Mouse (Mus musculus) lung, postnatal 10 days (tissue): Measurements from ENCODE around the gene Manbal.
"Not testable (repeated sequence)": the region's sequence is repeated elsewhere in the genome, so short reads cannot be mapped to it uniquely, and the experiment has no call there.

ENCODE experiments used
- DNase-seq: peaks from one replicate; pipeline ENCODE4 v3.0.0; 2021

The Manbal gene

DNA sequence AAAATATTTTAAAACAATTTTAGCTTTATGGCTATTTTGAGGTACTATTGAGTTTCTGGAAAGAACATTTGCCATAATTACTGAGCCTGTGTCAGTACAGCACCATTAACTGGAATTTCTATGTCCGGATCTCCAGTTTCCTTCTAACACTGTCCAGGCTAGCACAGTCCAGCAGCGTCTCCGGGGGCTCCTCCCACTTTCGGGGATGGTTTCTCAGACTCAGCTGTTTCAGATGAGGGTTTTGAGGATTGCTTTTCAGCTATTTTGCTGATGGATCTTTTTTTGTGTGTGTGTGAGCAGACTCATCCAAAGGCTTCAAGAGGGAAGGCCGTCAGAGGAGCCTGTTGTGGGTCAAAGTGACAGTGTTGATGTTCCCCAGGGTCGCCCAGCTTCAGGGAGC lies 4.3 kb downstream of the Manbal start:
- DNase-seq, result peak; percentile 71

DNA sequence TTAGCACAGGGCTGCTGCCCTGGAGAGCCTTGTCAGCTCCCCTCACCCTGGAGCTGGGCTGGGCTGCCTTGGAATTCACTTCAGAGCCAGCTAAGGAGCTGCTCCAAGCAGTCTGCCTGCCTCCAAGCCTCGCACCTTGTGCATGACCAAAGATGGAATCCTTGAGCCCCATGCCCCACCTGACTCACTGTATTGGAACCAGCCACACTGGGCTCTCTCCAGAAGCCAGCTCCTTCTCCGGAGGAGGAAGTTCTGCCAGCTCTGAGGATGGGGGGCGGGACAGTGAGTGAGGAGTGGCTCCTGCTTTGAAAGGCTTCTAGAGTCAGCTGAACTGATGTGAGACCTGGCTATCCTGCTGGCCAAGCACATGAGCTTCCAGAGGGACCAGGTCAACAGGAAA lies 6.3 kb downstream of the Manbal start:
- DNase-seq, result peak; percentile 75

DNA sequence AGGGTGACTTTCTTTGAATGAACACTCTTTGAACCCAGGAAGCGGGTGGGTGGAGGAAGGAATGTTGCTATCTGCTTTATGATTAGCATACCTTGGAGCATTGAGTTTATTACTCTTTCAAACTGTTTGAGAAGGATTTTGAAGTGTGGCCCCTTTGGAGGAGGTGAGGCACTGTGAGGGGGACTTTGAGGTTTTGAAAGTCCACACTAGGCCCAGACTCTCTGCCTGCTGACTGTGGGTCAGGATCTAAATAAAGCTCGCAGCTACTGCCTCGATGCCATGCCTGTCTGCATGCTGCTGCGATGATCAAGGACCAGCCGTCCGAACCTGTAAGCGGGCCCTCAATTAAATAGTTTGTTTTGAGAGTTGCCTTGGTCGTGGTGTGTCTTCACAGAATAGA lies 7.7 kb downstream of the Manbal start:
- DNase-seq, result no peak

DNA sequence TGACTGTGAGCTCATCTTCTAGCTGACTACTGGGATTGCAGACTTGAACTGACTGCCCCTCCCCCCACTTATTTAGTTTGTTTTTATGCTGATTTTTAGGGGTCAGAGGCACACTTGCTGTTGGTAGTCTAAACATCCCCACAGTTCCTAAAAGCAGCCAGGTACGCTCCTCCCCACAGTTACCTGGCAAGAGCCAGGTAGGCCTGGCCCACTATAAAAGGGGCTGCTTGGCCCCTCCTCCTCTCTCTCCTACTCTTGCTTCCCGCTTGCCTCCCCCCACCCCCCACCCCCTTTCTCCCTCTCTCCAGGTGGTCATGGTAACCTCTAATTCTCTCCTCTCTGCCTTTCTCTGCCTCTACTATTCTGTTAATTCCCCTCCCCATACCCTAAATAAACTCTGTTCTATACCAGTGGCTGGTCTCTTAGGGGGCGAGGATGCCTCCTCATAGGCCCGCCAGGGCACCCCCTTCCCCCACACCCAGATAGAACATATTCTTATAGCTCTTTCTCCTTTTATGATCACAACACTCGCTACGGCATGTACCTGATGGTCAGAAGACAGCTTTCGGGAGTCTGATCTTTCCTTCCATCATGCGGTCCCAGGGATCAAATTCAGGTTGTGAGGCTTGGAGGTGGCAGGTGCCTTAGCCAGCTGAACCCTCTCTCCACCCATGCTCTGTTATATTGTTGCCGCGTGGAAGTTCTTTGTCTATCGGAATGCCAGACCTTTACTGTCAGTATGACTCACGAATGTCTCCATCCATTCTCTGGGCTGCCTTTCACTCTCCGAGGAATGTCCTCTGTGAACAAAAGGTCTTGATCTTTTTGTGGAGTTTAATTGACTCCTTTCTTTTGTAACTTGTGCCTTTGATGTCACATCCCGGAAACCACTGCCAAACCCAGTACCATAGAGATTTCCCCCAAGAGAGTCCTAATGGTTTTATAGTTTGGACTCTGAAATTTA lies 8.7 kb downstream of the Manbal start:
- no peak for DNase-seq

DNA sequence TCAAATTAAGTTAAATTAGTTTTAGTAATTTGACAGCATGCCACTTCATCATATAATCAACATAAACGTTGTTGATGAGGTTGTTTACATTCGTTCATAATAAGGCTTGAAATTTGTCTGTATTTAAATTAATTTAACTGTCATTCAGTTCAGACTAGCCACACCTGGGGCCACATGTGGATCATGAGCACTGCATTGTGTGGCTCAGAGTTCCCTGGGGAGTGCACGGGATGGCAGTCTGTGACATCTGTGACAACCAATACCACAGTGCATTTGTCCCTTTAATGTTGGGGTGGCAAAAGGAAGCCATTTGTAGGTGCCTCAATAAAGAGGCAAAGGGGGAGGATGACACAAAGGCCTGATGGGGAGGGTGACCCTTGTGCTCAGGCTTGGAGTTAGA lies 9.6 kb downstream of the Manbal start:
- DNase-seq, result no peak

DNA sequence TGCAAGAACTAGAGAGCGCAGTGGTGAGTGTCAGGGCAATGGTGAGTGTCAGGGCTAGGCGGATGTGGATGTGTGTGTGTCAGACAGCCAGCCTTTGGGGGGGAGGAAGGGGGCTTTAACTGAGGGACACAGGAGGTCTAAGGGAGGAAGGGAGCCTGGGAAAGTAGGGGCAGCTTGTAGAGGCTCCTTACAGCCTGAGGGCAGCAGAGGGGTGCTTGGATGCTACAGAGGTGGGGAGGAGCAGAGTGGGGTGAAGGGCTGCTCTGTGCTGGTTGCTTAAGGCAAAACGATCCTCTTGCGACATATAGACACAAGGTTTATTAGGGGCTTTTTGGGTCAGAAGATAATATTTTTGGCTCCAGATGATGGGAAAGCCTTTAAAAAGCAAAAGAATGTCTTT lies 17.4 kb downstream of the Manbal start:
- no peak for DNase-seq

DNA sequence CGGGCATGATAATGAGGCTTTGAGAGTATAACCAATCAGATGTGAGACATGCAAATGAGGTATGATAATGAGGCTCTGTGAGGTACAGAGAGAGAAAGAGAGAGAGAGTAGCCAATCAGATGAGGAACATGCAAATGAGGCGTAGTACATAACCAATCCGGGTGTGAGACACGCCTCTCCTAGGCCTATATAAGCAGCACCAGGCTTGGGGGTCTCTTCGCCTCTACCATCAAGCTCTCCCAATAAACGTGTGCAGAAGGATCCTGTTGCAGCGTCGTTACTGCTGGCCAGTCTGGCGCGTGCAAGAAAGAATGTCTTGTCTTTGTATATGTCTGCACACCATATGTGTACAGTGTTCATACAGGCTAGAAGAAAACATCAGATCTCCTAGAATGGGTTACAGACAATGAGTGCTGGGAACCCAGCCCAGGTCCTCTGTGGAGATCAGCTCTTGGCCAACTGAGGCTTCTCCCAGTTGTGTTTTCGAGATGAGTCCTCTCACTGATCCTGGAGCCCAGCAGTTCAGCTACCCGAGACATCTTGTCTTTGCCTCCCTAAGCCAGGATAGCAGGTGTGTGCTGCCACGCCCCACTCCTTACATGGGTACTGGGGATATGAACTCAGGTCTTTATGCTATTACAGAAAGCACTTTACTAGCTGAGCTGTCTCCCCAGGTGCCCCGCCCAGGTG lies 21.7 kb downstream of the Manbal start:
- DNase-seq, result not testable (repeated sequence)

DNA sequence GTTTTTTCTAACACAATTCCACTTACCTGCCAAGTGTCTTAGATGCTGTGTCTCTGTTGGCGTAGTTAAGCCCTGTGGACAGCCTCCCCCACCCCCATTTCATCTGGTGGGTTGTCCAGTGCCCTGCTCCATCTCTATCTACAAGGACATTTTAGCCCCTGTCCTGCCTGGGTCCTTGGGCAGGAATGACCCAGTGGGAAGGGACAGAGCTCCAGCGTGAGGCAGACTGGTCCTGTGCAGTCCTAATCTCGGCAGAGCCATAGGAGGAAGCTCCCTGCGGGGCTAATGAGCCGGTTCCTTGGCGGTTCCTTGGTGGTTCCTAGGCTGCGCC lies 22.2 kb downstream of the Manbal start:
- no peak for DNase-seq

DNA sequence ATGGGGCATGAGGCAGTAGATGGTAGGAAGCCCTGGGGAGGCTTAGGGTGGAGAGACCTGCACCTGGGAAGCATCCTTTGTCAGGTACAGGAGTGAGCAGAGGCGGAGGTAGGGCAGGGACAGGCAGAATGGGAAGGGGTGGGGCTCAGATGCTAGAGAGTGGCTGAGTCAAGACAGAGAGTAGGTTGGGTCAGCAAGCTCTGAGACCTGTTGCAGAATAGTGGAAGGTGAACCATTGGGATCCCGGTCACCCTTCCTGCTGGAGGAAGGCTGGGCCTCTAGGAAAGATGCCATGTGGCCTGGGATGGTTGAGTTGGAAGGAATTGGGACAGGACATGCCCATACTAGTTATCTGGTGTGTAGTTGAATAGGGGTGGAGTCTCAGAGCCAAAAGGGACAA lies 24.9 kb downstream of the Manbal start:
- no peak for DNase-seq

DNA sequence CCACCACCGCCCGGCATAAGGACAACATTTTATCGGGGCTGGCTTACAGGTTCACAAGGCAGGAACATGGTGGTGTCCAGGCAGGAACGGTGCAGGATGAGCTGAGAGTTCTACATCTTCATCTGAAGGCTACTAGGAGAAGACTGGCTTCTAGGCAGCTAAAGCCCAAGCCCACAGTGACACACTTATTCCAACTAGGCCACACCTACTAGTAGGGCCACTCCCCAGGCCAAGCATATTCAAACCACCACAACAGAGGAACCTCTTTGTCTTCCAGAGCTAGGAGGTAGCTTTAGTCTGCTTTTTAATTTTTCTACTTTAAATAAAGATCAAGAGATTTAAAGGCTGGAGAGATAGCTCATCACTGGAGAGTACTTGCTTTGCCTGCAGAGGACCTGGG lies 26.2 kb downstream of the Manbal start:
- DNase-seq, result no peak

DNA sequence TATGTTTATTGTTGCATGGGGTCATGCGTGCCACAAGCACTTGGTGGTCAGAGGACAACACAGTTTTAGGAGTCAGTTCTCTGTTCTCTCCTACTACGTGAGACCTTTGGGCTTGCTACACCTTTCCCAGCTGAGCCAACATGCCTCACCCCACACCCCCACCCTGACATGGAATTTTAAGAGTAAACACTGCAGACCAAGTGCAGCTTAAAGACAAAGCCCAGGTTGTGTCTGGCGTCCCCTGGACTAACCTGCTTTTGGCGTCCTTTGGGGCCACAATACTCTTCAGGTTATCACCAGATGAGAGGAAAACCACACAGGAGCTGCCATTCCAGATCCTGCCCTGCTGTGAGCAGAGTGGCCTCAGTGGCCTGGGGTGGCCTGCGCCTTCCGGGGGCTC lies 27.5 kb downstream of the Manbal start:
- peak; percentile 64 for DNase-seq

DNA sequence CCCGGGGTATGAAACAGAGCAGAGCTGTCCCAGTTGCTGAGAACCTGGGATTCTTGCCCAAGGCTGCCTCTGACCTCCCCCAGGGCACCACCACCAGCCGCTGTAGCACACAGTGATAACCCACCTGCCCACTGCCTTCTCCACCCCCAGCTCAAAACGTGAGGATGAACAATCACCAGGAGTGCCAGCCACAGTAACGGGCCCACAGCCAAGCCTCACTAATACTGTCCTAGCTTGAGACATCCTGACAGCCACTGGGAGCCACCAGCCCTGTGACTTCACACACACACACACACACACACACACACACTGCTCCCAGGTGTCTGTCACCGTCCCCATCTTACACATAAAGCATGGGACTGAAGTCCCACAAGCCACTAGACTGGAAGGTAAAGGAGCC lies 28.0 kb downstream of the Manbal start:
- DNase-seq, result no peak

DNA sequence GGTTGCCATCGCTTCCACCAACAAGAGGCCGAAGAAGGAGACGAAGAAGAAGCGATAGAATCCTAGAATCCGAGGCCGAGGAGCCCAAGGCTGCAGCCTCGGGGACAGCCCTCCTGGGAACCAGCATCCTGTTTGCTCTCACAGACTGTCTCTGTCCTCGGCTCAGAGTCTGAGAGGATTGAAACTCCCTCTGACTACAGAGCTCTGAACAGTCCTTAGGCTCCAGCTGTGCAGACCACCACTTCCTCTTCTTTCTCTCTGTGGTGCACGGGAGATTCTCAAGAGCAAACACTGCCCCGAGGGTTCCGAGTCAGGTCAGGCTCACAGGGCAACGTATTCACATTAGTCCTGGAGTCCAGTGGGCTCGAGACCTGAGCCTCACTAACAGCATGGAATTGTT lies 28.6 kb downstream of the Manbal start:
- no peak for DNase-seq

DNA sequence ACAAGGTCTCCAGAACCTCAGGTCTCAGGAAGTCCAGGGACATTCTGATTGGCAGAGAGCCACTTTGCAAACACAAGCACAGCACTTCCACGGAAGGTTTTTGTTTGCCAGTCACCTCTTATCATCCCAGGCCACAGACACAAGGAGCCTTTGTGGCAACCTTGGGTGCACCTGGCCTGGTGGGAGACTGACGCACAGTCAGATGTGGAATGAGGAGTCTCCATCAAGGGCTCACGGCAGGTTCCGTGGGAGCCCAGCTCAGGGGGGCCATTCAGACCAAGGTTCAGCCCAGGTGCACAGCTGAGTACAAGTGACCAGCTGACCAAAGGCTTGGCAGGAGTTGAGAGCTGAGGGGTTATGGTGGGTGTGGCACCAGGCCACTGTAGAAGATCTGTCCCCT lies 30.0 kb downstream of the Manbal start:
- no peak for DNase-seq

DNA sequence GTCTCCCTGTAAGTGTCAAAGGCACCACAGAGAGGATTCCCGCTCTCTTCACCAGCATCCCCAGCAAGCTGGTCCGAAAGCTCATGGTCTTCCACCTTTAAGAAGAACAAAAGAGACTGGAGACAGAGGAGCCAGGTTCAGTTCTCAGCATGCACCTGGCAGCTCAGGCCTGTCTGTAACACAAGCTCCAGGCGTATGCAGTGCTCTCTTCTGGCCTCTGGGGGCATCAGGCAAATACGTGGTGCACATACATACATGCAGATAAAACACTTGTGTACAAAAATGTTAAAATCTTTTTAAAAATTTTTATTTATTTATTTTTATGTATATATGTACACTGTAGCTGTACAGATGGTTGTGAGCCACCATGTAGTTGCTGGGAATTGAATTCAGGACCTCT lies 31.1 kb downstream of the Manbal start:
- no peak for DNase-seq

DNA sequence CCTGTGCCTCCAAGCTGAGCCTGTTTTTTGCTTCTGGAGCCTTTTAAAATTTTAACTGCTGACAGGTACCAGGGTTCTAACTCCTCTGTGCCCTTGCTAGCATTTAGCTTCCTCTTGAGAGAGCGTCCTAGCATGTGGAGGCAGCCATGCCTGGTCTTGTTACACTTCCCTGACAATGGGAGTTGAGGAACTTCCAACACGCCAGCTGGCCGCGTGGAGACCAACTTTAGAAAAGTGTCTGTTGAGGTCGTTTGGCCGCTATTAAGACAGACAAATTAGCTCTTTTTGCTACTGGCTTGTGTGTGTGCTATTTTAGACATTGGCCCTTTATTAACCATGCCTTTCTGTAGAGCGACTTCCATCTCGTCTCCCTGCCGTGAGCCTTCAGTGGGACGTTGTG lies 32.4 kb downstream of the Manbal start:
- DNase-seq, result peak; percentile 72

DNA sequence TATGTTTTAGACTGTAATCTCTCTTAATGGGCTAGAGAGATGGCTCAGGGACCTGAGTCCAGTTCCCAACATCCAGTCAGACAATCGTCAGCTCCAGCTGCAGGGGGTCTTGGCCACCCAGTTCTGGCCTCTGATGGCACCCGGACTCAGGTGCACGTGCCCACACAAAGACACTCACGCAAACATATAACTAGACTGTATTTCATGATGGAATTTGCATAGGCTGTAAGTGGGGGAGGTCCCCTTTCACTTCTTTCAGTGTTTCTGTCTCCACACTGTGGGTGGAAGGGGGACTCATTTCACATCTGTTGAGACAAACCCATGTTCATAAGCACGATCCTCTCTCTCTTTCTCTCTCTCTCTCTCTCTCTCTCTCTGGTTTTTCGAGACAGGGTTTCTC lies 33.1 kb downstream of the Manbal start:
- no peak for DNase-seq

DNA sequence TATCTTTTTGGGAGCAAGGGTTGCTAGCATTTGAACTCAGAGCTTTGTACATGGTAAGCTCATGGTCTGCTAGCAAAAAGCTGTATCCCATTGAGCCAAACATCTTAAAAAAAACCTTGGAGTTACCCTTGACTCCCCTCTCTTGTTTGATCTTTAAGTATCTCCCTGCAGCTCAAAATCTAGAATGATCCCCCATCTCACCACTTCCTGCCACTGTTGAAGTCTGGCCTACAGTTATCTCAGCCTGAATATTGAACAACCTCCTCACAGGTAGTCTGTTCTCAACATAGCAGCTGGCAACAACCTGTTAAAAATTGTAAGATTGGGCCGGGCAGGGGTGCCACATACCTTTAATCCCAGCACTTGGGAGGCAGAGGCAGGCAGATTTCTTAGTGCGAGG lies 33.9 kb downstream of the Manbal start:
- DNase-seq, result no peak

DNA sequence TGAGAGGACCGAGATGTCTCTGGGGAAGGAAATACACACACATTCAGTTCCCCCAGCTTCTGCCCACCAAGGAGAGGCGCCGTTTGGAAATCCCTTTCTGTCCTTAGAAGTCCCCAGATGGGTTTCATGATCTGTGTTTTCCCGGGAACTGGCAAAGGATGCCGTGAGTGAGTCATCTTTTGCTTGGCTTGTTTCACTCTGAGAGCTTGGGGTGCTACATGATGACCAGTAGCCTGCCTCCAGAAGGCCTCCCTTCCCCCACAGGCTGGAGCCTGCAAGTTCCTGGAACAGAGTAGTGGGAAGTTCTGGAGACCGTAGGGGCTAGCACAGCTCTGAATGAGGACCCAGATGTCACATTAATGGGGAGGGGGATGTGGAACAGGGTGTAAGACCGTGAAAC lies 40.2 kb downstream of the Manbal start:
- DNase-seq, result peak; percentile 94

DNA sequence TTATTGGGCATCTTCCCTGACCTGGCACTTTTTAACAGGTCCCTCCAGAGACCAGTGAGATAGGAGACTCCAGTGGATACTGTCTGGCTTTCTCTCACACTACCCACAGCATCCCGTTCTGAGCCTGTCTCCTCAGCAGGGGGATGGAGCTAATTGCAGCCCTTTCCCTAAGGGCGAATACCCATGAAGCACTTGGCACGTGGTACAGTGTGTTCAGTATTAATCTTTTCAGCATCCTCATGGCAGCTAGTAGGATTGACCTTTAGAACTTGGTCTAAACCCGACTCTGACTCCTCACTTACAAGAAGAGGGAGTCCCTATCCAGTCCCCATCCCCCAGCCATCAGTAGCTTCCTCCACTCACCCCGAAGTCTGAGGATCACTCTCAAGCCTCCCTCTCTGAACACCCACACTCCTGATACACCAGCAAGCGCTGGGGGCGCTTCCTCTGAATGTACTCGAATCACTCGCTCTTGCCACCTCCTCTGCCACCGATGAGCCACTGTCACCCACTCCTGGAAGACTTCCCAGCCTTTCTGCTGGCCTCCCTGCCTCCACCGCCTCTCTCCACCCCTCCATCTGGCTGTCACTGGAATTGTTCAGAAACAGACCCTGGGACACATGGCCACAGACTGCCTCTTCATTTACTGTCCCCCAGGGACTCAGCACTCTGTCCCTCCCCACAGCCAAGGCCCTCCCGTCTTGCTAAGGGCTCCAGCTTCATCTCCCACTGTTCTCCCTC lies 42.6 kb downstream of the Manbal start:
- DNase-seq, result peak; percentile 64

DNA sequence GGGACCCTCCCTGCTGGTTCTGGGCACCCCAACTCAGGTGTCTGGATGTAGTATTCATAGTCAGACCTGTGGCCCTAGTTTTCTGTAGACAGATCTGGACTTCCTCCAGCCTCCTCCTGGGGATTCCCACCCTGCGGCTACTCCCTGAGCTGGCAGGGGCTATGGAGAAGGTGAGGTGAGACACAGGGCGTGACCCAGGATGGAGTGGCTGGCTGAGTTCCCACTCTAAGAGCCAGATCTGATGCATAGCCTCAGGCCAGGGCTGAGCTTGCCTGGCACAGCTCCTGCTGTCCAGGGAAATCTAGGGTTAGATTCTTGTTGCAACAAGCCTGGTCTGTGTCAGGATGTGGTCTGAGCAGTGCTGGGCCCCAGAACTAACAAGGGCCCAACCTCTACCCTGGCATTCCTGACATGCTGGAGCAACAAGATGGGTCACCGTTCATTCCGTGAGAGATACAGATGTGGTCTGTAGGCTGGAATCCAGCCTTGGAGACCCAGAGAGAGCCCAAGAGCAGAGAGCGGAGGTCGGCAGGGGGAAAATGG lies 43.8 kb downstream of the Manbal start:
- DNase-seq, result peak; percentile 47

DNA sequence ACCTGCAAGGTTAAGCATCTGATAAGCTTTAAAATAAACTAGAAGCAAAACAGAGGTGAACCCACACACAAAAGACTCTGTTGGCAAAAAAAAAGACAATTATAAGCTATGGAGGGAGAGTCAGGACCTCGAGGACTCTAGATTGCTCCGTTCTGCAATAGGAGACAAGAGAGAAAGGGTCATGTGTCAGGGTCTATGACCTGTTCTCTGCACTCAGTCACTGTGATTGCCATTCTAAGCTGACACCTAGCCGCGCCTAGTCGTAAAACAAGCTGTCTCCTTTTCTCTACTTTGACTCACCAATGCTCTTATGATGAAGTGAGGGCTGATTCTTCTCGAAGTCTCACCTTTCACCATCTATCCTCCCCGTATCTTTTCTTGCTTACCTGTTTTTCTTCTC lies 45.1 kb downstream of the Manbal start:
- no peak for DNase-seq

DNA sequence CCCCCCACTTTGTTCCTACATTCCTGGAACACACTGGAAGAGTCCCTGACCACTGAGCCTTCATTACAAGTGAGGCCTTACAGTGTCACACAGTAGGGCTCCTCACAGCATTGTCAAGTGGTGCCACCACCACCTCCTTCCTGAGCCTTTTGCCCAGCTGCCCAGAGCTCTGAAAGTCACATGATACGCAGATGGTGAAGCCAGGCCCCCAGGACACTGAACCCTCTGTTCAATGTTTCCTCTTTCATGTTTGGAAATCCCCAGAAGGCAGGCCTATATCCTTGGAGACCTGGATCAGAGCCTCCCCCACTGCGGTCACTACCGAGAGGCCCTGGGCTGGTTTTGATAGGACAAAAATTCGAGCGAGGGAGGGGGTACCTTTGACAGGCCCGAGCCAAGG lies 49.8 kb downstream of the Manbal start:
- no peak for DNase-seq

DNA sequence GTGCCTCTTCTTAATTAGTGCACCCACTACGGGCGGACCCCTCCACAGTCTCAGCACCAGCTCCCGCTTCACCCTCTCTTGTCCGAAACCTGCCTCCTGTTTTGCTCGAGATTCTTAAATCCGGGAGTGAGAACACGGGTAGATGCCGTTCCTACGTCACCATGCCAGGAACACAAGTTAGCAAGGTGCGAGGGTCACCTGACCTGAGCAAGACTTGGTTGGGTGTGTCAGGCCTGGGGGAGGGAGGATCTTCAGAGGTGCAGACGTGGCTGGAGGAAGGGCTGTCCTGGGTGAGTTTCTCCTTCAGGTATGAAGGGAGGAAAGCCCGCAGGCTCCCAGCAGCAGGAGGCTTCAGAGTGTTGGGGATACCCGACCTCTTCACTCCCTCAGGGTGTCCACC lies 50.8 kb downstream of the Manbal start, which contains the start of gene Src:
Src (plus strand) TSS at position 239 of the 400 bp plus-strand sequence.
- DNase-seq, result peak; percentile 39
